Mouse (Mus musculus) MEL (cell line): ENCODE measurements around the gene Gm20388. TPM values are rescaled to one million over a fixed set of nuclear protein-coding genes. Genes with fewer than 3 reads are reported as not detected.

Source experiments
- DNase-seq: peaks from one replicate; pipeline ENCODE4 v3.0.0; 2011; ENCODE audit warnings: low read depth, low spot score
- H3K27ac ChIP-seq: 2 replicates; pipeline ENCODE4 v1.5.1; 2012; ENCODE audit warnings: low read depth, mild to moderate bottlenecking, control low read depth, low read length, moderate library complexity; ENCODE audit not compliant: control insufficient read depth
- H3K27me3 ChIP-seq, 2 experiments: fragments of 150-350 bp in 1 of 2; sonication (generic) in 1 of 2; 2 replicates each; pipeline ENCODE4 v1.6.1; 2012; ENCODE audit warnings: low read length in 2 of 2, mild to moderate bottlenecking in 2 of 2, improper control_type of control experiment in 1 of 2, moderate library complexity in 1 of 2; ENCODE audit not compliant: insufficient read depth in 2 of 2, control insufficient read depth in 1 of 2
- H3K36me3 ChIP-seq, 2 experiments: 2 replicates each; pipeline ENCODE4 v1.6.1; 2012 to 2014; ENCODE audit warnings: low read length in 2 of 2, improper control_type of control experiment in 1 of 2, inconsistent platforms in 1 of 2, mild to moderate bottlenecking in 1 of 2; ENCODE audit not compliant: insufficient read depth in 2 of 2, control insufficient read depth in 1 of 2
- H3K4me1 ChIP-seq, 2 experiments: fragments of 150-350 bp in 1 of 2; sonication (generic) in 1 of 2; 2 replicates each; pipeline ENCODE4 v1.6.1; 2012; ENCODE audit warnings: low read length in 2 of 2, improper control_type of control experiment in 1 of 2, mild to moderate bottlenecking in 1 of 2; ENCODE audit not compliant: insufficient read depth in 2 of 2, control insufficient read depth in 1 of 2
- H3K4me3 ChIP-seq, 2 experiments: fragments of 150-350 bp in 1 of 2; sonication (generic) in 1 of 2; 2 replicates each; pipeline ENCODE4 v1.5.1; 2012; ENCODE audit warnings: low read depth in 2 of 2, low read length in 2 of 2, mild to moderate bottlenecking in 2 of 2, moderate library complexity in 2 of 2, control low read depth in 1 of 2, improper control_type of control experiment in 1 of 2; ENCODE audit not compliant: control insufficient read depth in 1 of 2, insufficient read depth in 1 of 2
- H3K79me2 ChIP-seq: 2 replicates; pipeline ENCODE4 v1.6.1; 2012; ENCODE audit warnings: mild to moderate bottlenecking, low read length, moderate library complexity; ENCODE audit not compliant: control insufficient read depth, poor library complexity, insufficient read depth
- H3K9ac ChIP-seq: 2 replicates; pipeline ENCODE4 v1.6.1; 2012; ENCODE audit warnings: low read depth, mild to moderate bottlenecking, control low read depth, low read length, moderate library complexity; ENCODE audit not compliant: control insufficient read depth, poor library complexity, severe bottlenecking
- H3K9me3 ChIP-seq: fragments of 150-350 bp; sonication (generic); replicated peaks from 2 replicates; pipeline ENCODE4 v1.6.1; 2012; ENCODE audit warnings: mild to moderate bottlenecking, low read length, improper control_type of control experiment, moderate library complexity; ENCODE audit not compliant: insufficient read depth
- CHD1 ChIP-seq: IDR thresholded peaks from 2 replicates; pipeline ENCODE4 v1.6.1; 2012; ENCODE audit warnings: low read depth, mild to moderate bottlenecking, inconsistent platforms, low read length, improper control_type of control experiment
- CTCF ChIP-seq, 3 experiments: IDR thresholded peaks in 2 of 3; conservative IDR thresholded peaks in 1 of 3; 2 replicates each; pipeline ENCODE4 v1.5.1; 2011 to 2012; ENCODE audit warnings: low read length in 3 of 3, low read depth in 2 of 3, mild to moderate bottlenecking in 2 of 3, improper control_type of control experiment in 1 of 3, inconsistent platforms in 1 of 3, mixed read lengths in 1 of 3, moderate library complexity in 1 of 3; ENCODE audit not compliant: control insufficient read depth in 1 of 3, insufficient read depth in 1 of 3, poor library complexity in 1 of 3, severe bottlenecking in 1 of 3
- GABPA ChIP-seq: IDR thresholded peaks from 2 replicates; pipeline ENCODE4 v1.6.1; 2012; ENCODE audit warnings: low read depth, mild to moderate bottlenecking, inconsistent platforms, low read length, improper control_type of control experiment, moderate library complexity
- HCFC1 ChIP-seq: IDR thresholded peaks from 2 replicates; pipeline ENCODE4 v1.6.1; 2012; ENCODE audit warnings: low read depth, mild to moderate bottlenecking, inconsistent platforms, low read length, improper control_type of control experiment, moderate library complexity
- JUND ChIP-seq: IDR thresholded peaks from 2 replicates; pipeline ENCODE4 v1.6.1; 2011; ENCODE audit warnings: low read depth, mild to moderate bottlenecking, improper control_type of control experiment, low read length
- MAFK ChIP-seq: IDR thresholded peaks from 2 replicates; pipeline ENCODE4 v1.6.1; 2011; ENCODE audit warnings: low read depth, mild to moderate bottlenecking, low read length, improper control_type of control experiment, borderline replicate concordance
- MAX ChIP-seq: IDR thresholded peaks from 2 replicates; pipeline ENCODE4 v1.6.1; 2011; ENCODE audit warnings: low read length, improper control_type of control experiment
- POLR2A ChIP-seq, 2 experiments: IDR thresholded peaks; 2 replicates each; pipeline ENCODE4 v1.6.1; 2011 to 2012; ENCODE audit warnings: low read length in 2 of 2, mild to moderate bottlenecking in 2 of 2, control low read depth in 1 of 2, improper control_type of control experiment in 1 of 2, low read depth in 1 of 2, moderate library complexity in 1 of 2; ENCODE audit not compliant: control insufficient read depth in 1 of 2, insufficient read depth in 1 of 2, poor library complexity in 1 of 2
- RAD21 ChIP-seq: IDR thresholded peaks from 2 replicates; pipeline ENCODE4 v1.6.1; 2011; ENCODE audit warnings: mild to moderate bottlenecking, low read depth, low read length, improper control_type of control experiment
- SIN3A ChIP-seq: IDR thresholded peaks from 2 replicates; pipeline ENCODE4 v1.6.1; 2012; ENCODE audit warnings: low read length, improper control_type of control experiment, inconsistent platforms
- SMC3 ChIP-seq: IDR thresholded peaks from 2 replicates; pipeline ENCODE4 v1.6.1; 2011; ENCODE audit warnings: low read depth, low read length, improper control_type of control experiment
- TBP ChIP-seq: IDR thresholded peaks from 2 replicates; pipeline ENCODE4 v1.8.0; 2011; ENCODE audit warnings: low read depth, low read length, improper control_type of control experiment
- ZNF384 ChIP-seq: IDR thresholded peaks from 2 replicates; pipeline ENCODE4 v1.6.1; 2012; ENCODE audit warnings: low read depth, mild to moderate bottlenecking, inconsistent platforms, low read length, improper control_type of control experiment
- polyA plus RNA-seq, 2 experiments: library from polyadenylated mRNA; stranded (reverse) in 1 of 2; unstranded in 1 of 2; fragments of >175 nt in 1 of 2; fragments of >200 nt in 1 of 2; gene quantifications; 2 replicates each; pipeline versions ENCODE4 v1.2.1 to v1.2.4; 2012; ENCODE audit warnings: low replicate concordance in 2 of 2, low read depth in 1 of 2; ENCODE audit not compliant: insufficient read length in 2 of 2, insufficient read depth in 1 of 2, missing spikeins in 1 of 2
- total RNA-seq: library from RNA; depleted of rRNA; stranded (reverse); fragments of 300-350 nt; gene quantifications from 2 replicates; pipeline ENCODE4 v1.2.3, GENCODE M21; 2012

Gm20388 gene
- total and polyA plus RNA-seq, 3 experiments = 11.1 to 17.8 TPM; not detected in 1

DNA sequence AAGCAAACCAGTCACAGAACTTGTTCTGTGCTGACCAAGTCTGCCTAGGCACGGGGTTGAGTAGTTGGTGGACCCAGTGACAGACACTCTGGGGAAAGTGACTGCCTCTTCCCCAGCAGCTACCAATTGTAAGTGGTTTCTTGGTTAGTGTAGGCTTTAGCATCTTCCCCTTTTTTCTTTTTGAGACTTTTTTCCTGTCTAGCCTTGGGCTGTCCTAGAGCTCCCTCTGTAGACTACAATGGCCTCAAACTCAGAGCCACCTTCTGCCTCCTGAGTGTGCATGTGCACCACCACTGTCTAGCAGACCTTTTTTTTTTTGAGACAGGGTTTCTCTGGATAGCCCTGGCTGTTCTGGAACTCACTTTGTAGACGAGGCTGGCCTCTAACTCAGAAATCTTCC is 15.8 kb downstream of the Gm20388 start:
- Histone ChIP-seq H3K27me3 (no peaks in the 10 kb centered on the region), H3K9me3 (no peaks in the 10 kb centered on the region), H3K79me2 (peaks cover 93% of the 10 kb centered on the region), H3K27ac (no peak overlapping the region), H3K4me3 (no peak overlapping the region), H3K9ac (no peak overlapping the region), H3K36me3 (peaks cover 11 to 34% of the 10 kb centered on the region in 2 experiments), H3K4me1 (peaks cover 4 to 30% of the 10 kb centered on the region in 2 experiments; a peak in 3 of 4 replicates)
- TF ChIP-seq RAD21 (peak; percentile 48), JUND (no peak), SMC3 (peak; percentile 27; the same call in 1 of the 2 replicates), CTCF (IDR thresholded peaks at IDR 0.05 in 2 of 3, conservative IDR thresholded peaks at IDR 0.05 in 1 of 3; ENCODE audit: control insufficient read depth in 1 of 3, insufficient read depth in 1 of 3, low read depth in 2 of 3, low read length in 3 of 3, poor library complexity in 1 of 3, severe bottlenecking in 1 of 3) (peak in 2 of 3 experiments; percentile 11 to 53; a peak in 2 of 6 replicates), CHD1 (no peak), SIN3A (peak; percentile 16; the same call in 1 of the 2 replicates), ZNF384 (peak; percentile 68; the same call in 1 of the 2 replicates), TBP (0 out of 2 replicates have a peak, but pooled peaks have one; percentile 22)
- DNase-seq = peak; percentile 65

DNA sequence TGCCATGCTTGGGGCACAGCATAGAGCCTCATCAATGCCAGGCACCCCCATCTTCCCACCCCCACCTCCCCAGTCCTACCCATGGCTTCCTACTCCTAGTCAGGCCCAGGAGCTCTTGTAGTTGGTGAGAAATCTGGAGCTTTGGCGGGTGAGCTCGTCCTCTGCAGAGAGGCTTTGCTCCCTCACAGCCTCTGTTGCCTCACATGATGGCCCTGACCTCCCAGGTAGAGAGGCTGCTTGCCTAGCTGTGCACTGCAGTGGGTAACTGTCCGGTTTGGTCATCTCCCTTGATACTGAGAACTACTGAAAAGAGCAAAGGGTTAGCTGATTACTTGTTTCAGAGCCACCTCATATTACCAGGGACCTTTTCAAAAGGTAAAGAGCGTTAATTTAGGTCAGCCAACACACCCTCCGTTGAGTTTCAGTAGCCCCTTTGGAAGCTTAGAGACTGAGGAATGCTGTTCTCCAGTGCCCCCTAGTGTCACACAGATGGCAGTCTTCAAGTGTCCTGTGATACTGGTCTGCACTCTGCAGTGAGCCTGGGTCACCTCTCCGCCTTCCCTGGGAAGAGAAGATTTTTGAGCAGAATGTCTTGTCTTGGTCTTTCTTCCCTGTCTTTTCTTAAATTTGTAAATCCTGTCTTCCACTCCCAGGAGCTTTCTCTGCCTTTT is 16.9 kb downstream of the Gm20388 start:
- no peaks in the 10 kb centered on the region for H3K27me3 ChIP-seq
- H3K79me2 ChIP-seq = peaks cover 89% of the 10 kb centered on the region
- H3K9ac ChIP-seq = no peak overlapping the region
- peaks cover 17 to 34% of the 10 kb centered on the region in 2 experiments for H3K36me3 ChIP-seq
- DNase-seq = peak; percentile 71
- no peak overlapping the region for H3K27ac ChIP-seq
- TF ChIP-seq POLR2A (IDR thresholded peaks at IDR 0.05; ENCODE audit: control insufficient read depth in 1 of 2, insufficient read depth in 1 of 2, low read depth in 1 of 2, low read length in 2 of 2, poor library complexity in 1 of 2) = no peak
- TF ChIP-seq CTCF (IDR thresholded peaks at IDR 0.05 in 2 of 3, conservative IDR thresholded peaks at IDR 0.05 in 1 of 3; ENCODE audit: control insufficient read depth in 1 of 3, insufficient read depth in 1 of 3, low read depth in 2 of 3, low read length in 3 of 3, poor library complexity in 1 of 3, severe bottlenecking in 1 of 3) = peak; percentile 56 to 82 (median 67)
- TF ChIP-seq HCFC1 = no peak
- TF ChIP-seq JUND = no peak
- TF ChIP-seq RAD21 = peak; percentile 35
- TF ChIP-seq SMC3 = 0 out of 2 replicates have a peak, but pooled peaks have one; percentile 25
- TF ChIP-seq GABPA = no peak
- no peaks in the 10 kb centered on the region for H3K9me3 ChIP-seq
- H3K4me3 ChIP-seq = no peak overlapping the region
- peaks cover 4 to 30% of the 10 kb centered on the region in 2 experiments; a peak in 3 of 4 replicates for H3K4me1 ChIP-seq

DNA sequence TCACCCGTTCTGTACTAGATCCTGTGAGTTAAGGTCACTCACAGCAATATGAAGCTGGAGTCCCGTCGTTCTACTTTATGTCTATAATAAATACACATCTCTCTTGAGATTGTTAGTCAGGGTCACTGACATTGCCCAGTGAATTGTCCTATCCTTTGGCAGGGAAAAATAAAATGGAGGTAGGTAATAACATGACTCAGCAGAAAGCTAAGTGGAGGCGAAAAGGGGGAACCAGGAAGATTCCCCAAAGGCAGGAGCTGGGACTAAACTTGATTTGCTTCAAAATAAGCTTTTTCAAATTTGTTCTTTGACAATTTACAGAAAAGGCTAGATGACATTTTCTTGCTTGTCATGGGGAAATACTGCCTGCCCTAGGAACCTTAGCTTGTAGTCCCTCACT is 20.7 kb downstream of the Gm20388 start:
- H3K4me1 ChIP-seq = peaks cover 4 to 18% of the 10 kb centered on the region in 2 experiments; a peak in 3 of 4 replicates
- no peak overlapping the region for H3K9ac ChIP-seq
- no peak overlapping the region for H3K4me3 ChIP-seq
- peak; percentile 50; the same call in 1 of the 2 replicates for TF ChIP-seq MAFK
- TF ChIP-seq MAX = no peak
- H3K9me3 ChIP-seq = no peaks in the 10 kb centered on the region
- no peaks in the 10 kb centered on the region for H3K27me3 ChIP-seq
- peaks cover 74% of the 10 kb centered on the region for H3K79me2 ChIP-seq
- peaks cover 19 to 24% of the 10 kb centered on the region in 2 experiments for H3K36me3 ChIP-seq
- H3K27ac ChIP-seq = no peak overlapping the region
- no peak for DNase-seq
